Mouse (Mus musculus) adrenal gland, postnatal 10 days (tissue): ENCODE data around the gene Nqo1. TPM values are rescaled to one million over a fixed set of nuclear protein-coding genes. Genes with fewer than 3 reads are reported as not detected.

ENCODE experiments used
- total RNA-seq, 2 experiments: library from RNA; stranded (reverse); gene quantifications; 2 replicates each; pipeline ENCODE4 v1.2.3; 2021

The Nqo1 gene
- total RNA-seq, 2 experiments from 2014 or later = 4.1 to 6.9 TPM

Other genes starting within 250 kb of the Nqo1 start
- gene Nfat5, start 109.7 kb downstream of the Nqo1 start, total RNA-seq = 100 to 1,000 TPM in 1 of 2 experiments, 10 to 100 TPM in 1; 68.6 to 138 TPM
- gene Nob1, start 21.8 kb upstream of the Nqo1 start, total RNA-seq = 10 to 100 TPM; 29.4 to 30.6 TPM
- gene Wwp2, start 33.2 kb upstream of the Nqo1 start, total RNA-seq = 10 to 100 TPM; 36.7 to 39.7 TPM
- 10 to 100 TPM; 83.7 to 86.5 TPM for gene Psmd7, start 185.3 kb upstream of the Nqo1 start, total RNA-seq